Mouse (Mus musculus) lung, postnatal 14 days (tissue): Measurements from ENCODE around the gene Sacm1l.
A peak's percentile ranks its signal among the peaks of the same experiment; 100 is the strongest.

Experiments
- DNase-seq: peaks from one replicate; pipeline ENCODE4 v3.0.0; 2021

Gene Sacm1l

GRCm38 (mm10) chr9:123589240-123589910 is 59.8 kb downstream of the Sacm1l start:
- DNase-seq, result no peak

- DNase-seq, result no peak
Observed at GRCm38 (mm10) chr9:123595194-123595593, 65.6 kb downstream of the Sacm1l start.

- no peak for DNase-seq
Observed at GRCm38 (mm10) chr9:123596910-123597309, 67.4 kb downstream of the Sacm1l start.

GRCm38 (mm10) chr9:123597376-123597775 is 67.8 kb downstream of the Sacm1l start:
- DNase-seq, result no peak

- no peak for DNase-seq
Observed at GRCm38 (mm10) chr9:123601529-123601928, 72.0 kb downstream of the Sacm1l start.

- no peak for DNase-seq
Observed at GRCm38 (mm10) chr9:123620311-123621098, 90.9 kb downstream of the Sacm1l start.

- DNase-seq, result no peak
Observed at GRCm38 (mm10) chr9:123624741-123625140, 95.2 kb downstream of the Sacm1l start.

- no peak for DNase-seq
Observed at GRCm38 (mm10) chr9:123625821-123626220, 96.3 kb downstream of the Sacm1l start.

- DNase-seq, result no peak
Observed at GRCm38 (mm10) chr9:123631666-123632065, 102.1 kb downstream of the Sacm1l start.

GRCm38 (mm10) chr9:123632281-123632680 is 102.7 kb downstream of the Sacm1l start, which contains the start of gene Slc6a20b:
Slc6a20b (minus strand) TSS chr9:123632565.
- DNase-seq, result no peak

- DNase-seq, result no peak
Observed at GRCm38 (mm10) chr9:123632993-123633392, 103.4 kb downstream of the Sacm1l start.

- no peak for DNase-seq
Observed at GRCm38 (mm10) chr9:123636771-123637170, 107.2 kb downstream of the Sacm1l start.

GRCm38 (mm10) chr9:123638231-123638630 is 108.7 kb downstream of the Sacm1l start:
- no peak for DNase-seq

- DNase-seq, result peak; percentile 17
Observed at GRCm38 (mm10) chr9:123638668-123639089, 109.1 kb downstream of the Sacm1l start.

- DNase-seq, result no peak
Observed at GRCm38 (mm10) chr9:123640106-123640505, 110.5 kb downstream of the Sacm1l start.
